Mouse (Mus musculus) CD4-positive, CD25-positive, alpha-beta regulatory T cell, adult 2 months (primary cell): Measurements from ENCODE around the gene Gm20532.

Experiments used
- DNase-seq: peaks from one replicate; pipeline ENCODE4 v3.0.0-alpha.2; 2012; ENCODE audit warnings: low read depth, low spot score

The Gm20532 gene

GRCm38 (mm10) chr2:26646643-26647293 lies 60.3 kb downstream of the Gm20532 start:
- peak; percentile 96 for DNase-seq

DNA sequence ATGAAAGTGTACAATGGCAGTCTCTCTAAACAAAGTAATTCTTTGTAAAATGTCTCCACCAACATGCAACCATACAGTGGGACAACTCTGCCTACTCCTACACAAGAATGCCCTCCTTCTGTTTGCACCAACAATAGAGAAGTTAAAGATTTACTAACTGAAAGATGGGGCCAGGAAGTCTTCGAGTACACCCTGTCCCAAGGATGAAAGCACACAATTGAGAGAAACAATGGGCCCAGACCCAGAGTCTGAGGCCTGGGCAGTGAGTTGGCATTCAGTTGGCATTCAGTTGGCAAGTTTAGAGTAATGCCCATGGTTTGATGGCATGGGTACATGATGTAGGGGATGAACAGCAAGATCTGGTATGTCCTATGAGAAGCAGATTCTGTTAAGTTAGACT lies 68.2 kb downstream of the Gm20532 start:
- DNase-seq: no peak

- DNase-seq: no peak
Measured at GRCm38 (mm10) chr2:26657426-26657825, 71.0 kb downstream of the Gm20532 start.

DNA sequence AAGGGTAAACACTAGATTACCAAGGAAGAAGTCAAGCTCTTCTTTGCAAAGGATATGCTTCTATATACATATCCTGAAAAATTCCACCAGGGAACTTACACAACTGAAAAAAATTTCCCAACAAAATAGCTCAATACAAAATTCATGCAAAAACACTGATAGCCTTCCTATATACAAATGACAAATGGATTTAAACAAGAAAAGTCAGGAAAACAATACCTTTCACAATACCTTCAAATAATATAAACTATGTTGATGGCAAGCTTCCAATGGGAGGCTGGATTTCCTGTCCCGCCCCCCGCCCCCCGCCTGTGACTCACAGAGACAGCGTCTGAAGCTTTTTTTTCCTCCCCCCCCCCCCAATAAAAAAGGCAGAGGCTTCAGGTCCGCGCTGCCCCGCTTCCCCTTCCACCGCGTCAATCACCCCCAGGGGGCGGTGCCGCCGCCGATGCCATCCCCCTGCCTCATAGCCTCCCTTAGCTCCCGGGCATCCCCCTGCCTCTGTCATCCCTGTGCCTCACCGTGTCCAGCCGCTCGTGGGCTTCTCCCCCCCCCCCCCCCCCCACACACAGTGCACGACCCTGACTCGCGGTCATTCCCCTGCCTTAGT lies 74.8 kb downstream of the Gm20532 start:
- DNase-seq: peak; percentile 68

DNA sequence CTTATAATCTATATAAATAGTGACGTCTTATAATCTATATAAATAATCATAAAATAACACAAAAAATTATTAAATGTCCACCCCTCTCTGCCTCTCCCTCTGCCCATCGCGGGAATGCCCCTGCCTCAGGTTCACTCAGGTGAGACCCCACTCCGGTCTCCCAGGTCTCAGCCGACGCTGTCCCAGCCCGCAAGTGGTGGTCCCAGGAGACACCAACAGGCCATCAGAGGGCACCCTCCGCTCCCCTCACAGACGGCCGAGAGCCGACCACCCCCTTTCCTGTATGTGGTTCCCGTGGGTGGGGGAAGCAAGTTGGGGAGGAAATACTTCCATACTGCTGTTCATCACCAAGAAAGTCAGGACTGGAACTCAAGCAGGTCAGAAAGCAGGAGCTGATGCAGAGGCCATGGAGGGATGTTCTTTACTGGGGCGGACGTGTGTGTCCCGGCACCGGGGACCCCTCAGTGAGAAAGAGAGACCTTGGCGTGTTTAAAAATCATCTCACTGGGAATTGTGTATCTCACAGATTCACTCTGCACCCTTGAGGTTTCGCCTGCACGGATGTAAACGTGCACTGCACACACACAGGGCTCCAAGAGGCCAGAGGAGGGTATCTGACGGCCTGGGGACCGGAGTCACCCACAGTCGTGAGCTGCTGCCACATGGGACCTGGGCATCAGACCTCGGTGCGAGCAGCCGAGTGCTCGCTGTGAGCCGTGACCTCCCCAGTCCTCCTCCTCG lies 75.5 kb downstream of the Gm20532 start:
- DNase-seq: no peak

DNA sequence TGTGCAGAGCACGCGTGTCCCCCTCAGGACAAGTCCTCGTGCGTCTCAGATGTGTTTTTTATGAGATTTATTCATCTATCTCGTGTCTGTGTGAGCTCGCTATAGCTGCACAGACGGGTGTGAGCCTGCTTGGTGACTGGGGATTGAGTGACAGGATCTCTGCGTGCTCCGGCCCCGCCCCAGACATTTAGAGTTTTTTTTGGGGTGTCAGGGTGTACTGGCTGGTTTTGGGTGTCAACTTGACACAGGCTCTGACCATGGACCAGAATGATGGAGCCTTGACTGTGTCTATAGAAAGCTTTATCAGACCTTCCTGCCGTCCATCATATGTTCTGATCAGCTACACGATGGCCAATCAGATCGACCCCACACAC lies 76.1 kb downstream of the Gm20532 start:
- no peak for DNase-seq

GRCm38 (mm10) chr2:26663112-26663511 lies 76.7 kb downstream of the Gm20532 start:
- DNase-seq: no peak

GRCm38 (mm10) chr2:26663551-26663950 lies 77.1 kb downstream of the Gm20532 start:
- DNase-seq: peak; percentile 78

DNA sequence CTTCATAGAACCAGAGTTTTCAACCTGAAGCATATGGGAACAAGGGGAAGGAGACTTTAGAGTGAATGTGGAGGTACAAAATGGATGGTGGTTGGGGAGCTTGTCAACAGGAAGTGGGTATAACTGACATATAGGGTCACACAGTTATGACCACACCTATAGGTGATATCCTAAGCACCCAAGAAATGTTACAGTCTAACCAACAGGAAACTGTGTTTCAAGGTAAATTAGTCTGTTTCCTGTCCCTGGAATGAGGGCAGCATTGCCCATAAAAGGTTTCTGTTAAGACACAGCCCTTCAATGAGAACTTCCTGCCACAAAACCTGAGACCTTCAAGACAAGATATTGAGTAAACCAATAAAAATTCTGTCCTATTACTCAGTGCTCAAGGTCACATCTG lies 82.3 kb downstream of the Gm20532 start:
- peak; percentile 69 for DNase-seq

DNA sequence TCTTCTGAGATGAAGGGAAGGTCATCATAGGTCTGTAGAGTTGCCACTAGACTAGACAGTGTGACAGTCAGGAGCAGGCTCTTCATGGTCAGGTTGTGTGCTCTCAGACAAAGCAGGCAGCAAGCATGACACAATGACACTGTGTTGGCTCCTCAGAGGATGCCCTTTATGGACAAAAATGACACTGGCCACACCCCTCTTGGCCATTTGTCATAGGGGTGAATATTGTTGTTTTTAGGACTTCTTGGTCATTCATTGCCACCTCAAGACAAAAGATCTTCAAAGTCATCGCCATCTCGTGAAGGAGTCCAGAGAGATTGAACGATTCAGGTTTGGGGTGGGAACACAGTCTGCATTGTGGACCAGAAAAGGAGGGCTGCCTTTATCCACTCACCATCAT lies 84.7 kb downstream of the Gm20532 start, which contains the start of gene Lcn4:
TSS of gene Lcn4 (minus strand) at position 101 of the 400 bp plus-strand sequence.
- no peak for DNase-seq
